Mouse (Mus musculus): ENCODE results near the gene Slc52a3. TPM values are rescaled to one million over a fixed set of nuclear protein-coding genes. Genes with fewer than 3 reads are reported as not detected.

Slc52a3 gene
- total and polyA plus RNA-seq, 3 experiments, result 0.02 to 0.05 TPM; not detected in 1

DNA sequence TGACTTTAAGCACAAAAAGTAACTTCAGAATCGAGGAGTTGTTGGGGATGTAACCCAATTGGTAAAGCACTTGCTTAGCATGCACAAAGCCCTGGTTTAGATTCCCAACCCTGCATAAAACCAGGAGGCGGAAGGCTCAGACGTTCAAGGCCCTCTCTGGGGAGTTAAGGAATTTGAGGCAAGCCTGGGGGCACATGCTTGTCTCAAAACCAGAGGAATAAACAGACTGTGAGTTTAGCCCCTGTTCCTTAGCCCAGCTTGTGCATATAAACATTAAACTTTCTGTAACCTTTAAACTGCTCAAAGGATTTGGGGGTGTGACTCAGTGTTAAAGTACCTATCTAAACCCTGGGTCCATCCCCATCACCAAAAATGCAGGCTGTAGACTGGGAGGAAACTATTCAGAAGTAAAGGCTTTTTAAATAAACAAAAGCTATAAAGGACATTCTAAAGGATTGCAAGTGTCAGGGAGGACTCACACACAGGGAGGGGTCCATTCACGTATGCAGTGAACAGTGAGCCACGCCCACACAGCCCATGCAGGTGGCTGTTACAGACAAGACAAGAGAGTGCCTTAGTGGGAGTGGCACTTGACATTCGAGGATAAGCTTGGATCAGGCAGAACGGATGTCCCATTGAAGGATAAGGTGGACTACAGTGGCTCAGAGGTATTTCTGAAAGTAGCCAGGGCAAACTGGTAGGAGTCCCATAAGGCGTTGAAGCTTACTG, 1.6 kb downstream of the Slc52a3 start:
- DNase-seq (ENCODE audit: low spot score) (no peak), ATAC-seq (ENCODE audit: extremely low read depth, insufficient number of reproducible peaks, low FRiP score, poor library complexity, severe bottlenecking) (no peak)
- Histone ChIP-seq H3K9me3 (replicated peaks) (no peaks in the 10 kb centered on the region), H3K27me3 (ENCODE audit: insufficient read depth, low read length) (peaks cover 49% of the 10 kb centered on the region), H3K4me1 (ENCODE audit: insufficient read depth, low read depth, low read length) (peaks cover 20% of the 10 kb centered on the region), H3K36me3 (replicated peaks) (no peaks in the 10 kb centered on the region), H3K4me3 (ENCODE audit: low read depth, low read length) (no peak overlapping the region)
- TF ChIP-seq POLR2AphosphoS5 (IDR thresholded peaks at IDR 0.05; ENCODE audit: insufficient replicate concordance, low read depth, low read length), result no peak
- TF ChIP-seq GATA1 (IDR thresholded peaks at IDR 0.05; ENCODE audit: borderline replicate concordance, low read length), result no peak
- no peak for TF ChIP-seq GATA2 (IDR thresholded peaks at IDR 0.05; ENCODE audit: borderline replicate concordance, low read depth, low read length)
- no peak for TF ChIP-seq CTCF (IDR thresholded peaks at IDR 0.05; ENCODE audit: low read depth, low read length)
- no peak for TF ChIP-seq TAL1 (conservative IDR thresholded peaks at IDR 0.05; ENCODE audit: low read depth, low read length)

DNA sequence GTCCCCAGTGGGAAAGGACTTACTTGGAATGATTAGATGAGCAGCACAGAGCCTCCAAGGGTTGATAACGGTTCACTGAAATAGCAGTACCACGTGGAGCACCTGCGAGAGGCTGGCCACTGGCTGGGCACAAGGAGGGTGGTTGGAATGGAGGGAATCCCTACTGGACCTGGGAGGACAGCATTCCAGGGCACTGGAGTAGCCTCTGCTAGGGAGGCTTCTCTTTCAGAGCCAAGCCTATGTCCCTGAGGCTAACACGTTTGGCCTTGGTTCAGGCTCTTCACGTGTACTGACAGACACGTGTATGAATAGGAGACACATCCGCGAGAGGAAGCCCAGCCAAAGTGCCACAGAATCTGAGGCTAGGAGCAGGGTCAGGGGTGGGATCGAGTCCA, 2.2 kb downstream of the Slc52a3 start:
- no peaks in the 10 kb centered on the region for H3K9me3 ChIP-seq (replicated peaks)
- no peak for DNase-seq (ENCODE audit: low spot score)
- ATAC-seq (ENCODE audit: extremely low read depth, insufficient number of reproducible peaks, low FRiP score, poor library complexity, severe bottlenecking), result no peak
- peaks cover 44% of the 10 kb centered on the region for H3K27me3 ChIP-seq (ENCODE audit: insufficient read depth, low read length)
- no peak overlapping the region for H3K4me3 ChIP-seq (ENCODE audit: low read depth, low read length)
- TF ChIP-seq GATA2 (IDR thresholded peaks at IDR 0.05; ENCODE audit: borderline replicate concordance, low read depth, low read length) (no peak), CTCF (IDR thresholded peaks at IDR 0.05; ENCODE audit: low read depth, low read length) (no peak), GATA1 (IDR thresholded peaks at IDR 0.05; ENCODE audit: borderline replicate concordance, low read length) (no peak), POLR2AphosphoS5 (IDR thresholded peaks at IDR 0.05; ENCODE audit: insufficient replicate concordance, low read depth, low read length) (no peak)
- no peaks in the 10 kb centered on the region for H3K36me3 ChIP-seq (replicated peaks)
- peaks cover 20% of the 10 kb centered on the region for H3K4me1 ChIP-seq (ENCODE audit: insufficient read depth, low read depth, low read length)

GRCm38 (mm10) chr2:151998932-151999331, 2.6 kb downstream of the Slc52a3 start:
- Histone ChIP-seq H3K36me3 (replicated peaks) (no peaks in the 10 kb centered on the region), H3K9me3 (replicated peaks) (no peaks in the 10 kb centered on the region), H3K4me1 (ENCODE audit: insufficient read depth, low read depth, low read length) (peaks cover 20% of the 10 kb centered on the region), H3K4me3 (ENCODE audit: low read depth, low read length) (no peak overlapping the region), H3K27me3 (ENCODE audit: insufficient read depth, low read length) (peaks cover 42% of the 10 kb centered on the region)
- ATAC-seq (ENCODE audit: extremely low read depth, insufficient number of reproducible peaks, low FRiP score, poor library complexity, severe bottlenecking), result no peak
- DNase-seq (ENCODE audit: low spot score), result no peak
- TF ChIP-seq CTCF (IDR thresholded peaks at IDR 0.05; ENCODE audit: low read depth, low read length) (no peak), POLR2AphosphoS5 (IDR thresholded peaks at IDR 0.05; ENCODE audit: insufficient replicate concordance, low read depth, low read length) (no peak), GATA2 (IDR thresholded peaks at IDR 0.05; ENCODE audit: borderline replicate concordance, low read depth, low read length) (no peak), GATA1 (IDR thresholded peaks at IDR 0.05; ENCODE audit: borderline replicate concordance, low read length) (no peak), TAL1 (conservative IDR thresholded peaks at IDR 0.05; ENCODE audit: low read depth, low read length) (no peak)

- ATAC-seq (ENCODE audit: extremely low read depth, insufficient number of reproducible peaks, low FRiP score, poor library complexity, severe bottlenecking), result no peak
- H3K36me3 ChIP-seq (replicated peaks), result no peaks in the 10 kb centered on the region
- H3K4me1 ChIP-seq (ENCODE audit: insufficient read depth, low read depth, low read length), result peaks cover 12% of the 10 kb centered on the region
- TF ChIP-seq GATA1 (IDR thresholded peaks at IDR 0.05; ENCODE audit: borderline replicate concordance, low read length) (no peak), POLR2AphosphoS5 (IDR thresholded peaks at IDR 0.05; ENCODE audit: insufficient replicate concordance, low read depth, low read length) (no peak), TAL1 (conservative IDR thresholded peaks at IDR 0.05; ENCODE audit: low read depth, low read length) (no peak)
- DNase-seq (ENCODE audit: low spot score), result no peak
- no peak overlapping the region for H3K4me3 ChIP-seq (ENCODE audit: low read depth, low read length)
- H3K9me3 ChIP-seq (replicated peaks), result no peaks in the 10 kb centered on the region
- H3K27me3 ChIP-seq (ENCODE audit: insufficient read depth, low read length), result peaks cover 38% of the 10 kb centered on the region
Observed at GRCm38 (mm10) chr2:151999669-152000290, 3.5 kb downstream of the Slc52a3 start.

GRCm38 (mm10) chr2:152000291-152000679, 4.0 kb downstream of the Slc52a3 start:
- no peak overlapping the region for H3K4me3 ChIP-seq (ENCODE audit: low read depth, low read length)
- peaks cover 35% of the 10 kb centered on the region for H3K27me3 ChIP-seq (ENCODE audit: insufficient read depth, low read length)
- no peak for DNase-seq (ENCODE audit: low spot score)
- no peaks in the 10 kb centered on the region for H3K36me3 ChIP-seq (replicated peaks)
- ATAC-seq (ENCODE audit: extremely low read depth, insufficient number of reproducible peaks, low FRiP score, poor library complexity, severe bottlenecking), result no peak
- H3K9me3 ChIP-seq (replicated peaks), result no peaks in the 10 kb centered on the region
- H3K4me1 ChIP-seq (ENCODE audit: insufficient read depth, low read depth, low read length), result peaks cover 8% of the 10 kb centered on the region
- TF ChIP-seq POLR2AphosphoS5 (IDR thresholded peaks at IDR 0.05; ENCODE audit: insufficient replicate concordance, low read depth, low read length), result no peak

DNA sequence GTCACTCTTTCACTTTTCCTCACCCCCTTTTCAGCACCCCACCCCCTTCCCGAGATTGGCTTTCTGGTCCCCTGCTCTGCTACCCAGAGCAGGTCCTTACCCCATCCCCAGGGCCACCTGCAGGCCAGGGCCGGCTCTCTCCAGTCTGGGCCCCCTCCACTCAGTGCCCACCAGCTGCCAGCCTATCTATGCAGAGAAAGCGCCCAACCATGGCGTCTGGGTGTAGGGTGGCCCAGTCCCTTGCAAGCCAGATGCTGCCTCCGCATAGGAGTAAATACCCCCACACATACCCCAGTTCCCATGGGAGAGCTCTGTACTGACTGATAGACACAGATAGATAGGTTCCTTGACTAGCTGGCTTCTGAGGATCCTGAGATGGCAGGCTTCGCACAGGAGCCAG, 4.4 kb downstream of the Slc52a3 start:
- H3K4me3 ChIP-seq (ENCODE audit: low read depth, low read length), result no peak overlapping the region
- no peaks in the 10 kb centered on the region for H3K9me3 ChIP-seq (replicated peaks)
- DNase-seq (ENCODE audit: low spot score), result no peak
- H3K27me3 ChIP-seq (ENCODE audit: insufficient read depth, low read length), result peaks cover 39% of the 10 kb centered on the region
- no peak for ATAC-seq (ENCODE audit: extremely low read depth, insufficient number of reproducible peaks, low FRiP score, poor library complexity, severe bottlenecking)
- H3K4me1 ChIP-seq (ENCODE audit: insufficient read depth, low read depth, low read length), result peaks cover 8% of the 10 kb centered on the region
- no peak for TF ChIP-seq TAL1 (conservative IDR thresholded peaks at IDR 0.05; ENCODE audit: low read depth, low read length)
- no peak for TF ChIP-seq GATA2 (IDR thresholded peaks at IDR 0.05; ENCODE audit: borderline replicate concordance, low read depth, low read length)
- no peak for TF ChIP-seq POLR2AphosphoS5 (IDR thresholded peaks at IDR 0.05; ENCODE audit: insufficient replicate concordance, low read depth, low read length)
- no peak for TF ChIP-seq CTCF (IDR thresholded peaks at IDR 0.05; ENCODE audit: low read depth, low read length)
- no peaks in the 10 kb centered on the region for H3K36me3 ChIP-seq (replicated peaks)

All from G1E (cell line).